In the genomic region with DNA sequence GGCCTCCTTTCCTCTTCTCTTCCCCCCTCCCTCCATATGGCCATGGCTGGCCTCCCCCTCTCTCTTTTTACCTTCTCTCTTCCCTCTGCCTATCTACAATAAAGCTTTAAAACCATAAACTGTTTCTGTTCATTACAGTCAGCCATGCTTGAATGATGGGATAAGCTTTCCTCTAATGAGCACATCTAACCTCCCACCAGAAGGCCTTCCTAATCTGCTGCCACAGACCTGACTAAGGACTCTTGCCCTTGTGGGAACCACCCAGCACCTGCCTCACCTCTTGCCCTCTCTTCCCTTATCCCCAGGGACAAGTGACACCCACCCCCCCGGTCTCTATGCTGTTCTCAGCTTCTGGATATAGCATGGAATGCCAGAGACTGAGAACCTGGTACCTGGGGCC, we compare ENCODE assay signal across 22 mouse cellular contexts.
DNase-seq lines count a peak whose midpoint lies in the region; ATAC-seq lines count a peak whose summit lies in the region.
"Had no signal": no experiment of that assay in that cellular context is flagged by ENCODE, and none has a peak within 500 bp of the region (broad histone marks: within the 10 kb centered on the region; RNA-seq: fewer than 3 reads in every experiment).

No protein-coding gene starts in this region.

- H3K9ac ChIP-seq in embryonic facial prominence, embryonic 14.5 days (ENCODE audit: low read depth, low read length) = no peak overlapping the region
- H3K9ac ChIP-seq in midbrain, embryonic 12.5 days (replicated peaks) = no peak overlapping the region
- no peak overlapping the region for H3K9ac ChIP-seq in midbrain, embryonic 16.5 days (ENCODE audit: low read depth, low read length)
- H3K9ac ChIP-seq: embryonic facial prominence, embryonic 12.5 days; forebrain, embryonic 15.5 days; hindbrain, embryonic 14.5 days had no signal

- peak; percentile 82 for ATAC-seq in embryonic facial prominence, embryonic 14.5 days (ENCODE audit: low read depth)
- peak; percentile 41; the same call in 1 of the 2 replicates for ATAC-seq in midbrain, embryonic 12.5 days (ENCODE audit: low FRiP score, low read depth)
- ATAC-seq in midbrain, embryonic 16.5 days = no peak
- ATAC-seq: activated CD4-positive, CD25-positive, alpha-beta regulatory T cell, adult 4 months; forebrain, embryonic 15.5 days; intestine, postnatal 0 days had no signal

- intact Hi-C loops in heart, postnatal 10 days (cut with DNase I) = no loop called here

- peak; percentile 2 for DNase-seq in embryonic facial prominence, embryonic 14.5 days (ENCODE audit: low spot score)
- DNase-seq in embryonic facial prominence, embryonic 10.5 days (ENCODE audit: low spot score) = no peak
- peak; percentile 55 for DNase-seq in heart, adult 11 months
- no peak for DNase-seq in heart, postnatal 10 days
- DNase-seq: adrenal gland, adult 8-10 months; adrenal gland, postnatal 25 days; cerebellum, adult 18-20 months; cerebellum, adult 9-10 months; cerebellum, postnatal 14 days; gastrocnemius, postnatal 10 days; gastrocnemius, postnatal 36 days; heart, postnatal 36 days had no signal

- H3K36me3 ChIP-seq in embryonic facial prominence, embryonic 14.5 days (ENCODE audit: control insufficient read depth, insufficient read depth, low read length) = no peaks in the 10 kb centered on the region
- no peaks in the 10 kb centered on the region for H3K36me3 ChIP-seq in embryonic facial prominence, embryonic 10.5 days (replicated peaks)
- no peaks in the 10 kb centered on the region for H3K36me3 ChIP-seq in midbrain, embryonic 12.5 days
- no peaks in the 10 kb centered on the region for H3K36me3 ChIP-seq in midbrain, embryonic 16.5 days (ENCODE audit: control insufficient read depth, insufficient read depth, low read length)
- H3K36me3 ChIP-seq: embryonic facial prominence, embryonic 12.5 days; forebrain, embryonic 15.5 days; hindbrain, embryonic 10.5 days had no signal

- no peaks in the 10 kb centered on the region for H3K27me3 ChIP-seq in embryonic facial prominence, embryonic 14.5 days (replicated peaks; ENCODE audit: control insufficient read depth, insufficient read depth, low read length)
- no peaks in the 10 kb centered on the region for H3K27me3 ChIP-seq in embryonic facial prominence, embryonic 10.5 days (replicated peaks; ENCODE audit: low read depth, poor library complexity, severe bottlenecking)
- H3K27me3 ChIP-seq in midbrain, embryonic 12.5 days = no peaks in the 10 kb centered on the region
- H3K27me3 ChIP-seq in midbrain, embryonic 16.5 days (ENCODE audit: control insufficient read depth, insufficient read depth, low read depth, low read length) = no peaks in the 10 kb centered on the region
- H3K27me3 ChIP-seq: embryonic facial prominence, embryonic 12.5 days; forebrain, embryonic 15.5 days had no signal

- H3K4me1 ChIP-seq in embryonic facial prominence, embryonic 14.5 days (ENCODE audit: control insufficient read depth, insufficient read depth, low read length) = no peaks in the 10 kb centered on the region
- no peaks in the 10 kb centered on the region for H3K4me1 ChIP-seq in embryonic facial prominence, embryonic 10.5 days
- H3K4me1 ChIP-seq in midbrain, embryonic 12.5 days = no peaks in the 10 kb centered on the region
- no peaks in the 10 kb centered on the region for H3K4me1 ChIP-seq in midbrain, embryonic 16.5 days (ENCODE audit: control insufficient read depth, insufficient read depth, low read length)
- H3K4me1 ChIP-seq: embryonic facial prominence, embryonic 12.5 days; forebrain, embryonic 15.5 days; hindbrain, embryonic 10.5 days had no signal

- 67% methylated on average over 1 of the region's 1 CpGs for WGBS in embryonic facial prominence, embryonic 14.5 days
- 66% methylated on average over 1 of the region's 1 CpGs for WGBS in embryonic facial prominence, embryonic 10.5 days
- 29% methylated on average over 1 of the region's 1 CpGs for whole genome bisulfite sequencing in midbrain, embryonic 12.5 days
- WGBS in midbrain, embryonic 16.5 days = 36% methylated on average over 1 of the region's 1 CpGs

- no peak overlapping the region for H3K4me3 ChIP-seq in embryonic facial prominence, embryonic 14.5 days (ENCODE audit: low read depth, low read length)
- no peak overlapping the region for H3K4me3 ChIP-seq in embryonic facial prominence, embryonic 10.5 days
- H3K4me3 ChIP-seq in midbrain, embryonic 12.5 days = no peak overlapping the region
- H3K4me3 ChIP-seq in midbrain, embryonic 16.5 days (ENCODE audit: low read depth, low read length) = no peak overlapping the region
- H3K4me3 ChIP-seq: embryonic facial prominence, embryonic 12.5 days; erythroblast, embryonic 14.5 days; forebrain, embryonic 15.5 days; hindbrain, embryonic 10.5 days had no signal

- H3K9me3 ChIP-seq in embryonic facial prominence, embryonic 14.5 days (ENCODE audit: control insufficient read depth, low read length) = peaks cover 5% of the 10 kb centered on the region; the same call in 1 of the 2 replicates
- no peaks in the 10 kb centered on the region for H3K9me3 ChIP-seq in embryonic facial prominence, embryonic 10.5 days
- H3K9me3 ChIP-seq in midbrain, embryonic 12.5 days = no peaks in the 10 kb centered on the region
- H3K9me3 ChIP-seq in midbrain, embryonic 16.5 days (replicated peaks; ENCODE audit: control insufficient read depth, low read length, poor library complexity, severe bottlenecking) = peaks cover 3% of the 10 kb centered on the region; the same call in 1 of the 2 replicates
- H3K9me3 ChIP-seq: embryonic facial prominence, embryonic 12.5 days; forebrain, embryonic 15.5 days; hindbrain, embryonic 10.5 days had no signal

- H3K27ac ChIP-seq in embryonic facial prominence, embryonic 14.5 days (replicated peaks; ENCODE audit: low read depth, low read length) = no peak overlapping the region
- H3K27ac ChIP-seq in embryonic facial prominence, embryonic 10.5 days (replicated peaks) = no peak overlapping the region
- H3K27ac ChIP-seq in midbrain, embryonic 12.5 days (replicated peaks) = no peak overlapping the region
- no peak overlapping the region for H3K27ac ChIP-seq in midbrain, embryonic 16.5 days (ENCODE audit: low read length)
- H3K27ac ChIP-seq: embryonic facial prominence, embryonic 12.5 days; forebrain, embryonic 15.5 days; hindbrain, embryonic 10.5 days; hindbrain, embryonic 14.5 days had no signal

- no peak overlapping the region for H3K4me2 ChIP-seq in embryonic facial prominence, embryonic 14.5 days (ENCODE audit: low read depth, low read length)
- no peak overlapping the region for H3K4me2 ChIP-seq in midbrain, embryonic 12.5 days (replicated peaks)
- H3K4me2 ChIP-seq in midbrain, embryonic 16.5 days (ENCODE audit: low read length) = no peak overlapping the region
- H3K4me2 ChIP-seq: embryonic facial prominence, embryonic 12.5 days; forebrain, embryonic 15.5 days; heart, embryonic 11.5 days; hindbrain, embryonic 14.5 days had no signal

Comparison
In these comparisons a context has a peak if more than half of its experiments do, and no peak if none do; other contexts are left out.
1. DNase-seq: peak in embryonic facial prominence, embryonic 14.5 days (single experiment) and heart, adult 11 months (single experiment); none in embryonic facial prominence, embryonic 10.5 days (single experiment) and heart, postnatal 10 days (0 of 2).